Mouse (Mus musculus) subcutaneous adipose tissue, adult 2 months (tissue): Measurements from ENCODE around the gene Gm42742. TPM values are rescaled to one million over a fixed set of nuclear protein-coding genes. Genes with fewer than 3 reads are reported as not detected.

Source experiments
- polyA plus RNA-seq: library from polyadenylated mRNA; depleted of rRNA; stranded (reverse); fragments of >200 nt; gene quantifications from 2 replicates; pipeline ENCODE4 v1.2.3, GENCODE M21; 2012; ENCODE audit warnings: low replicate concordance; rRNA removed

Gene Gm42742
- 25.7 and 62.7 TPM in 2 replicates for polyA plus RNA-seq

GRCm38 (mm10) chr7:127020901-127021562 lies at the start of gene Gm42742, which contains the start of gene Prrt2:
TSS of gene Gm42742 (minus strand) at chr7:127021097.
TSS of gene Prrt2 (minus strand) at chr7:127021211.

GRCm38 (mm10) chr7:127041851-127042672 lies 21.2 kb upstream of the Gm42742 start, which contains the start of gene Kif22:
TSS of gene Kif22 (minus strand) at chr7:127042471.

GRCm38 (mm10) chr7:127026984-127027726 lies 6.3 kb upstream of the Gm42742 start, which contains the start of gene Maz:
TSS of gene Maz (minus strand) at chr7:127027037.

GRCm38 (mm10) chr7:127016971-127017949 lies 3.6 kb downstream of the Gm42742 start, which contains the start of gene Pagr1a:
TSS of gene Pagr1a (minus strand) at chr7:127017352.

GRCm38 (mm10) chr7:127016481-127016485 lies 4.6 kb downstream of the Gm42742 start, which contains the start of gene Pagr1b:
TSS of gene Pagr1b (minus strand) at chr7:127016484.

GRCm38 (mm10) chr7:127014320-127014719 lies 6.6 kb downstream of the Gm42742 start, which contains the start of gene Mvp:
TSS of gene Mvp (minus strand) at chr7:127014621.

GRCm38 (mm10) chr7:126975950-126976866 lies 44.7 kb downstream of the Gm42742 start, which contains the start of gene Cdiptos:
TSS of gene Cdiptos (minus strand) at chr7:126976098.

GRCm38 (mm10) chr7:126975893-126975949 lies 45.2 kb downstream of the Gm42742 start, which contains the start of gene Cdipt:
TSS of gene Cdipt (plus strand) at chr7:126975914.

Other genes with a start within 250 kb of the Gm42742 start
- 325 and 329 TPM in 2 replicates for gene Ypel3, start 244.1 kb downstream of the Gm42742 start, polyA plus RNA-seq
- 3.3 and 4.2 TPM in 2 replicates for gene Tbx6, start 239.6 kb downstream of the Gm42742 start, polyA plus RNA-seq
- 140 and 221 TPM in 2 replicates for gene Ppp4c, start 228.6 kb downstream of the Gm42742 start, polyA plus RNA-seq
- 18.0 and 75.6 TPM in 2 replicates for gene Fam57b, start 223.4 kb downstream of the Gm42742 start, polyA plus RNA-seq
- gene 4930451I11Rik, start 189.5 kb downstream of the Gm42742 start, polyA plus RNA-seq, result not detected in 2 replicates
- not detected in 2 replicates for gene Doc2a, start 173.7 kb downstream of the Gm42742 start, polyA plus RNA-seq
- 3.5 and 11.6 TPM in 2 replicates for gene Hirip3, start 159.1 kb downstream of the Gm42742 start, polyA plus RNA-seq
- 47.8 and 60.5 TPM in 2 replicates for gene Ino80e, start 158.7 kb downstream of the Gm42742 start, polyA plus RNA-seq
- 94.6 and 122 TPM in 2 replicates for gene Taok2, start 136.4 kb downstream of the Gm42742 start, polyA plus RNA-seq
- gene Tmem219, start 98.2 kb downstream of the Gm42742 start, polyA plus RNA-seq, result 89.0 and 89.8 TPM in 2 replicates
- gene Kctd13, start 92.2 kb downstream of the Gm42742 start, polyA plus RNA-seq, result 19.6 and 22.4 TPM in 2 replicates
- 0.23 and 0.63 TPM in 2 replicates for gene Asphd1, start 71.5 kb downstream of the Gm42742 start, polyA plus RNA-seq
- gene Sez6l2, start 70.5 kb downstream of the Gm42742 start, polyA plus RNA-seq, result 2.4 and 4.4 TPM in 2 replicates
- gene Cdipt, start 45.2 kb downstream of the Gm42742 start, polyA plus RNA-seq, result 205 and 302 TPM in 2 replicates
- 2.7 and 3.1 TPM in 2 replicates for gene Cdiptos, start 45.0 kb downstream of the Gm42742 start, polyA plus RNA-seq
- gene Mvp, start 6.5 kb downstream of the Gm42742 start, polyA plus RNA-seq, result 93.7 and 103 TPM in 2 replicates
- gene Pagr1b, start 4.6 kb downstream of the Gm42742 start, polyA plus RNA-seq, result 5.3 and 7.1 TPM in 2 replicates
- 2.6 and 5.8 TPM in 2 replicates for gene Pagr1a, start 3.7 kb downstream of the Gm42742 start, polyA plus RNA-seq
- gene Prrt2, start 114 bp upstream of the Gm42742 start, polyA plus RNA-seq, result 17.9 and 35.3 TPM in 2 replicates
- 90.8 and 204 TPM in 2 replicates for gene Maz, start 5.9 kb upstream of the Gm42742 start, polyA plus RNA-seq
- gene Kif22, start 21.4 kb upstream of the Gm42742 start, polyA plus RNA-seq, result 2.1 and 9.3 TPM in 2 replicates
- 0.37 and 0.99 TPM in 2 replicates for gene Zg16, start 66.2 kb upstream of the Gm42742 start, polyA plus RNA-seq
- gene AI467606, start 70.3 kb upstream of the Gm42742 start, polyA plus RNA-seq, result 9.6 and 14.6 TPM in 2 replicates
- 1.3 and 3.4 TPM in 2 replicates for gene Qprt, start 101.1 kb upstream of the Gm42742 start, polyA plus RNA-seq
- gene Spn, start 116.7 kb upstream of the Gm42742 start, polyA plus RNA-seq, result 2.4 and 3.1 TPM in 2 replicates
- 26.3 and 45.0 TPM in 2 replicates for gene Cd2bp2, start 175.0 kb upstream of the Gm42742 start, polyA plus RNA-seq
- 29.5 and 47.5 TPM in 2 replicates for gene Tbc1d10b, start 187.4 kb upstream of the Gm42742 start, polyA plus RNA-seq
- gene Mylpf, start 187.8 kb upstream of the Gm42742 start, polyA plus RNA-seq, result 1.3 and 1.5 TPM in 2 replicates
- gene Zfp553, start 212.0 kb upstream of the Gm42742 start, polyA plus RNA-seq, result 5.3 and 22.2 TPM in 2 replicates
- 18.4 and 23.6 TPM in 2 replicates for gene Sept1, start 212.0 kb upstream of the Gm42742 start, polyA plus RNA-seq
- 43.2 and 112 TPM in 2 replicates for gene Zfp771, start 223.2 kb upstream of the Gm42742 start, polyA plus RNA-seq
- 47.0 and 71.1 TPM in 2 replicates for gene Dctpp1, start 239.6 kb upstream of the Gm42742 start, polyA plus RNA-seq